In the genomic region with DNA sequence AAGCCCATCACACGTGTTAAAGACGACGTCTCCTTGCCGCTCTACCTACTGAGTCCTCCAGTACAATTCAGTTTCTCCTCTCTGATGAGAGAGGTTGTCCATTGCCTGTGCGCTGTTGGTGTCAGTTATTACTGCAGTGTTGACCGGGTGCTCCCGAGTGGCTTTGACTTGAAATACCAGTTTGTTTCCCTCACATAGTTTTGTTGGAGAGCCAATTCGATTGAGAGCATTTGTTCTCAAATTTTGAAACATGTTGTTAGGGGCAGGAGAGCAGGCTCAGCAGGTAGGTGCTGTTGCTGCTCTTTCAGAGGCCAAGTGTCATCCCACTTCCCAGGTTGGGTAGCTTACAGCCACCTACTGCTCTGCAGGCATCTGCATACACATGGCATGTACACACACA, we compare ENCODE assay signal across 17 mouse cellular contexts. TPM values are rescaled to one million over a fixed set of nuclear protein-coding genes. Genes with fewer than 3 reads are reported as not detected.
DNase-seq lines count a peak whose midpoint lies in the region.
"Had no signal": no experiment of that assay in that cellular context is flagged by ENCODE, and none has a peak within 500 bp of the region (broad histone marks: within the 10 kb centered on the region; RNA-seq: fewer than 3 reads in every experiment).

No protein-coding gene starts in this region.

- DNase-seq in lung, adult 18-20 months: peak; percentile 27 to 55
- DNase-seq in lung, postnatal 4 days: no peak
- peak; percentile 52 for DNase-seq in lung, postnatal 25 days (ENCODE audit: low spot score)
- DNase-seq in lung, postnatal 14 days: no peak
- peak; percentile 39 for DNase-seq in fat pad, adult 2 months (ENCODE audit: extremely low read depth, low read depth, low spot score)
- peak; percentile 46 for DNase-seq in gonadal fat pad, adult 2 months (ENCODE audit: low read depth)
- no peak for DNase-seq in layer of hippocampus, adult 11-12 months (ENCODE audit: low spot score)
- DNase-seq: adrenal gland, adult 2 months; adrenal gland, postnatal 10 days; adrenal gland, postnatal 25 days; cerebellum, adult 11 months; cerebellum, adult 18-20 months; cerebellum, adult 8-10 months; cerebellum, adult 9-11 months; cerebellum, postnatal 14 days; cerebellum, postnatal 36 days; embryo, embryonic 11 days had no signal

RNA-seq across cellular contexts. Expression of a gene that starts 37.0 kb away (rescaled TPM):
- polyA plus RNA-seq in gonadal fat pad, adult 2 months (2012; rRNA removed): 33.3 and 34.1 TPM in 2 replicates

Comparison
In these comparisons a context has a peak if more than half of its experiments do, and no peak if none do; other contexts are left out.
1. DNase-seq: peak in lung, adult 18-20 months (2 of 2), lung, postnatal 25 days (single experiment), fat pad, adult 2 months (single experiment) and gonadal fat pad, adult 2 months (single experiment); none in lung, postnatal 4 days (0 of 2), lung, postnatal 14 days (single experiment) and layer of hippocampus, adult 11-12 months (single experiment).